Mouse (Mus musculus): Measurements from ENCODE around the gene Cep104. TPM values are rescaled to one million over a fixed set of nuclear protein-coding genes. Genes with fewer than 3 reads are reported as not detected.
A peak's percentile ranks its signal among the peaks of the same experiment; 100 is the strongest.

The Cep104 gene
- total RNA-seq, 1 experiment from 2014 or later: 22.3 TPM

- DNase-seq: no peak
Measured at GRCm38 (mm10) chr4:153992715-153993114, 17.7 kb downstream of the Cep104 start.

GRCm38 (mm10) chr4:153993505-153993904, 18.5 kb downstream of the Cep104 start:
- no peak for DNase-seq

- DNase-seq: no peak
Measured at GRCm38 (mm10) chr4:154005488-154005887, 30.5 kb downstream of the Cep104 start.

- DNase-seq: no peak
Measured at GRCm38 (mm10) chr4:154006264-154006663, 31.3 kb downstream of the Cep104 start.

- peak; percentile 47 for DNase-seq
Measured at GRCm38 (mm10) chr4:154007759-154008158, 32.8 kb downstream of the Cep104 start.

- DNase-seq: no peak
Measured at GRCm38 (mm10) chr4:154010907-154011645, 36.1 kb downstream of the Cep104 start.

GRCm38 (mm10) chr4:154011646-154012089, 36.7 kb downstream of the Cep104 start, which contains the start of gene Lrrc47:
Gene Lrrc47 (plus strand): TSS chr4:154011731.
- DNase-seq: peak; percentile 90

- peak; percentile 69 for DNase-seq
Measured at GRCm38 (mm10) chr4:154012132-154012882, 37.3 kb downstream of the Cep104 start.

- DNase-seq: no peak
Measured at GRCm38 (mm10) chr4:154015476-154015875, 40.5 kb downstream of the Cep104 start.

- peak; percentile 76 for DNase-seq
Measured at GRCm38 (mm10) chr4:154019571-154019970, 44.6 kb downstream of the Cep104 start.

GRCm38 (mm10) chr4:154021432-154021831, 46.4 kb downstream of the Cep104 start:
- DNase-seq: no peak

- peak; percentile 61 for DNase-seq
Measured at GRCm38 (mm10) chr4:154022407-154022806, 47.4 kb downstream of the Cep104 start.

- no peak for DNase-seq
Measured at GRCm38 (mm10) chr4:154022844-154023243, 47.9 kb downstream of the Cep104 start.

GRCm38 (mm10) chr4:154023754-154024601, 49.0 kb downstream of the Cep104 start:
- peak; percentile 64 for DNase-seq

- DNase-seq: peak; percentile 56
Measured at GRCm38 (mm10) chr4:154024729-154025521, 49.9 kb downstream of the Cep104 start.

GRCm38 (mm10) chr4:154025641-154026440, 50.8 kb downstream of the Cep104 start, which contains the start of gene Smim1:
Gene Smim1 (minus strand): TSS chr4:154026230.
- DNase-seq: peak; percentile 86

- DNase-seq: no peak
Measured at GRCm38 (mm10) chr4:154026441-154026761, 51.4 kb downstream of the Cep104 start.

GRCm38 (mm10) chr4:154028066-154028465, 53.1 kb downstream of the Cep104 start:
- DNase-seq: no peak

GRCm38 (mm10) chr4:154028646-154029045, 53.7 kb downstream of the Cep104 start:
- DNase-seq: peak; percentile 24

- no peak for DNase-seq
Measured at GRCm38 (mm10) chr4:154037123-154037522, 62.1 kb downstream of the Cep104 start.

- no peak for DNase-seq
Measured at GRCm38 (mm10) chr4:154042577-154042976, 67.6 kb downstream of the Cep104 start, which contains the start of gene Ccdc27. Gene Ccdc27 (minus strand): TSS chr4:154042677.

Data from adrenal gland, postnatal 14 days (tissue).